Mouse (Mus musculus) kidney, adult 2 months (tissue): ENCODE data around the gene Tyw5.

ENCODE experiments used
- CTCF ChIP-seq: fragments of 200-500 bp; conservative IDR thresholded peaks from 2 replicates; pipeline ENCODE4 v1.5.1; 2011; ENCODE audit warnings: low read depth, mild to moderate bottlenecking, control low read depth, low read length, moderate library complexity, mixed read lengths; ENCODE audit not compliant: insufficient read depth, insufficient read length
- POLR2A ChIP-seq: fragments of 200-500 bp; IDR thresholded peaks from one replicate; pipeline ENCODE4 v1.6.1; 2011; ENCODE audit warnings: low read depth, low read length, control low read depth

DNA sequence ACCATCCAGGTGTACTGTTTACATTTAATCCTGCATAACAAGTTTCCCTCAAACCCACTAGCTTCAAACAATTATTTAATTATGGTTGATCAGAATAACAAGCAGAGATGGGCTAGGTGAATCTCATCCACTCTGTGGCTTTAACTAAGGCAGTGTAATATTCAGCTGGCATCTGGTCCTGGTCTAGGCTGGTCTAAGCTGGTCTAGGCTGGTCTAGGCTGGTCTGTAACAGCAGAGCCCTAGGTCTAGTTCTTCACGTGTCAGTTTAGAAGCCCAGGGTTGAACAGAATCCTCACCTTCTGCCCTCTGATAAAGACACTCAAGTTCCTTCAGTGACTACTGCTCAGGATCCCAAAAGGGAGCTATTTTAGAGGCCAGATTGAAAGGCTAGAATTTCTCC, 55.0 kb downstream of the Tyw5 start:
- TF ChIP-seq CTCF: no peak
- TF ChIP-seq POLR2A: no peak
